Mouse (Mus musculus) thymus, adult 2 months (tissue): ENCODE results near the gene Tenm2.

ENCODE experiments used
- CTCF ChIP-seq: fragments of 200-500 bp; IDR thresholded peaks from 2 replicates; pipeline ENCODE4 v1.5.1; 2012; ENCODE audit warnings: mild to moderate bottlenecking, control low read depth, low read length, moderate library complexity, borderline replicate concordance; ENCODE audit not compliant: control insufficient read depth, poor library complexity, insufficient read depth; ENCODE audit errors: extremely low read depth
- POLR2A ChIP-seq: fragments of 200-500 bp; IDR thresholded peaks from 2 replicates; pipeline ENCODE4 v1.6.1; 2012; ENCODE audit warnings: mild to moderate bottlenecking, low read length, control low read depth, moderate library complexity; ENCODE audit not compliant: control insufficient read depth, poor library complexity, insufficient read depth; ENCODE audit errors: extremely low read depth

GRCm38 (mm10) chr11:36073074-36073818, 1162.5 kb downstream of the Tenm2 start:
- TF ChIP-seq POLR2A (no peak), CTCF (no peak)
